Mouse (Mus musculus): ENCODE data around the gene Rab3gap1.

Gene Rab3gap1

GRCm38 (mm10) chr1:127868300-127869261 lies at the start of gene Rab3gap1:
Rab3gap1 (plus strand) TSS chr1:127868773.
- DNase-seq (ENCODE audit: low spot score), result peak; percentile 93

DNA sequence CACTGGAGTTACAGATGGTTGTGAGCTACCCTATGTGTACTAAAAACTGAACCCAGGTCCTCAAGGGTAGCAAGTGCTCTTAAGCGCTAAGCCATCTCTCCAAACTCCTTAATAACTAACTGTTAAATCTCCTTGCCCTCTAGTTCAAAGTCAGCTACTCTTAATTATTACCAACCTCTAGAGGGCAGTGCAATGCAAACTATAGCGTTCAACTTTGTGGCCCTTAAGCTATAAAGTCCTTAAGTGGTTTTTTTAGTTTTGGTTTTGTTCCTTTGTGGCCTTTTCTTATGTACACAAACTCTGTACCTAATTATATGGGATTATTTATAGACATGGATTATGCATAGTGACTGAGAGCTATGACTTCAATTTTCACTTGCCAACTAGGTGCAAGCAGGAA lies 41.2 kb upstream of the Rab3gap1 start:
- peak; percentile 49 for DNase-seq (ENCODE audit: low spot score)

- peak; percentile 85 for DNase-seq (ENCODE audit: low spot score)
These were observed 38.2 kb upstream of the Rab3gap1 start for GRCm38 (mm10) chr1:127830215-127830921.

GRCm38 (mm10) chr1:127833714-127834113 lies 34.9 kb upstream of the Rab3gap1 start:
- DNase-seq (ENCODE audit: low spot score), result no peak

DNA sequence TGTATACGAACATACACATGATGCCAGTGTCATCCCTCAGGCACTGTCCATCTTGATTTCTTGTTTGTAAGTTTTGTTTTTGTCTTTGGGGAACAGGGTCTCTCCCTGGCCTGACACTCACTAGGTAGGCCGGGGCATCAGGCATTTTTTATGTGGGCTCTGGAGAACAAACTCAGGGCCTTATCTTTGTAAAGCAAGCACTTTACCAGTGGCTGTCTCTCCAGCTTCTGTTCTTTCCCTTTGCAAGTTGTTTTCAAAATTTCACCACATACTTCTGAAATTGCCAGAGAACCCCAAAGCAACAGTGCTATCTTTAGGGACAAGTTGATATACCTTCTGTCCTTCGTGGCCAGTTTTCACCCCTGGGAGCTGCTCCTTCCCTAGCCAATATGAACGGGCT lies 34.4 kb upstream of the Rab3gap1 start:
- no peak for DNase-seq (ENCODE audit: low spot score)

DNA sequence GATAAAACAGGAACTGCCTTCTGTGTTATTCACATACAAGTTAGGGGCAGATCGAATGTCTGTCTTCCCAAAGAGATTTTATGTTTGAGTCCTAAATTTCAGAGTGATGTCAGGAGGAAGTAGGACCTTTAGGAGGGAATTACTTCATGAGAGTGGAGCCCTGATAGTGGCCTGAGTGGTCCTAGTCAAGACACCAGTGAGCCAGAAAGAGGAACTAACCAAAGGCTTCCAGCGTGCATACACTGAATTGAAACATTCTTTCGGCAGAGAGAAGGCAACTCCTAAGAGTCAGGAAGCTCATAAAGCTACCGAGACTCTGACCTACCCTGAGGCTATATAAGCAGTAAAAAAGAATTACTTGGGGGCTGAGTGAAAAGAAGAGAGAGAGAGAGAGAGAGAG lies 32.0 kb upstream of the Rab3gap1 start:
- DNase-seq (ENCODE audit: low spot score), result no peak

DNA sequence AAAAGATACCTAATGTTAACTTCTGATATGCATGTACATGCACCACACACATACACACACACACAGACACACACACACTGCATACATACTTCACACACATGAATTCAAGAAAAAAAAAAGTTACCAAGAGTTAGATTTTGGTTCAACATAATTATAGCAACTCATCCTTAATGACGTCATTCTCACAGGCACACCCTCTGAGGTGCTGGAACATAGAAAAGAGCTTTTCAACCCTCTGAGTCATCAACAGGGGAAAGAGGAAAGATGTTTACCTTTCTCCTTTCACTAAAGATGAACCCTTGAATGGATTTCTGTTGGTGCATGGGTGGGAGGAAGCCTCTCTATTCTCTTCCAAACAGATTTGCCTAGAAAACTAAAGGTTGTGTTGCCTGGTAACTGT lies 30.0 kb upstream of the Rab3gap1 start:
- DNase-seq (ENCODE audit: low spot score), result no peak

DNA sequence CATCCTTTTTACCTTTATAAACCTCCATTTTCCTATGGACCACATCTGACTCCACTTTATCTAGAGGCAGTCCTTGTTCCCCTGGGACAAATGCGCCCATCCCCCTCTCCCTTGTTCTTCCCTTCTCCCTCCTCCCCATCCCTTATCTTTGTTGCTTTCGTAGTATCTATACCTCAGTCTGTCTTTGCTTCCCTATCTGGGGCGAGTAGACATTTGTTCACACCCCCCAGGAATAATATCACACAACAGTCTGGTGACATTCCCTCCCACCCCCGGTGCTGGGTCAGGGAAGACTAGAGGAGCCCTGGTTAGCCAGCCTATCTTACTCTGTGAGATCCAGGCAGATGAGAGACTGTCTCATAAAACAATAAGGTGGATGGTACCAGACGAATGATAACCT lies 23.1 kb upstream of the Rab3gap1 start:
- no peak for DNase-seq (ENCODE audit: low spot score)

GRCm38 (mm10) chr1:127850075-127850610 lies 18.4 kb upstream of the Rab3gap1 start:
- no peak for DNase-seq (ENCODE audit: low spot score)

DNA sequence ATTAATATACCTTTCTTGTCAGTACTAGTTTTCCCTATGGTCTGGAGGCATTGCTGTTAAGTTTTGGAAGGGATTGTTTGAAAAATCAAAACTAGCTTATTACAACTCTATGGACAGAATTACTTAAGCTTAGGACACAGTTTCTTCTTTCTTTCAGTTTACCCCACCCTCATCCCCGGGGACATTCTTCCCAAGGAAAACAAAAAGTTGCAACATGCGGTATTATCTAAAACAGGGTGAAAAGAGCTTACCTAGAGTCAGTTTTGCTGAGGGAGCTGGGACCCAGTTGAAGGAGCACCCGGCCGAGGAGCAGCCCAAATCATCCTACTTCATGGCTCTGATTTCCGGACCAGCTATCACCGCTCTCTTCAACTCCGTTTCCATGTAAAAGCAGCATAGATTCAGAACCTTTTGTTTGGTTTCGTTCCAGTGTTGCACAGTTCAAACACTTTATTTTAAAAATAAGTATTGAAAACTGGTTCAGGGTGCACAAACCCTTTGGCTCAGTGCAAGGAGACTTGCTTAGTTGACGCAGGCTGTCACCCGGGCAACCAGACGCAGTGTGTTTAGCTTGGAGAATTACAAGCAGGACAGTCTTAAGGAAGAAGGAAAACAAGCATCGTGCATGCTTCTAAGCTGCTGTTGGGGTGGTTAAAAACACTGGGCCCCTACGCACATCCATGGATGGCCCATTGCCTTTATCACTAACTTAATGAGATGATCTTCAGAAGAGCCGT lies 13.9 kb upstream of the Rab3gap1 start, which contains the start of gene Map3k19:
Gene Map3k19 (minus strand): TSS at position 546 of the 737 bp plus-strand sequence.
- no peak for DNase-seq (ENCODE audit: low spot score)

DNA sequence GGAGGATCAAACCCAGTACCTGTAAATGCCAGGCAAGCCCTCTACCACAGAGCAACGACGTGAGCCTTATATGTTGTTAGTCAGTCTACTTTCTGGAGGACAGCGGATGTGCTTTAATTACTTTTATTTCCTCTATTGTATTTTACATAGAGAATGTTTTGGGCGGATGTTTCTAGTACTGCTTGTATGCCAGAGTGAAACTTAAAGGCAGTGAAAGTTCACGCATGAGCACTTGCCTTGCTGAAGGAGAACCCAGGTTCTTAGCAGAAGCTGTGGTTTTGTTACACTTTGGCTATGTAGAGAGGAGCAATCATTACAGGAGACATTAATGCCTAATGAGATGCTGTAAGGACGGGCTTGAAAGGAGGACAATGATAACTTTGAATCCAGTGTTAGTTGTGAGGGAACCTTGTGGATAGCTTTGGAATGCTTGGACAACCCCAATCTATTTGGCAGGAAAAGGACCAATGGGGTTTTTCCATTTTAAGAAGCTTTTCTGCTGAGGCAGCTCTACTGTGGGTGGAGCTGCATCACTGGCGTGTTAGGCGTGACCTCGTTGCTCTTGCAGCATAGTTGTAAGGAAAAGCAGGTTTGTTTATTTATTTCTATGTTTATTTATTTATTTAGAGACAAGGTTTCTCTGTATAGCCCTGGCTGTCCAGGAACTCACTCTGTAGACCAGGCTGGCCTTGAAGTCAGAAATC lies 9.5 kb upstream of the Rab3gap1 start:
- DNase-seq (ENCODE audit: low spot score), result no peak

DNA sequence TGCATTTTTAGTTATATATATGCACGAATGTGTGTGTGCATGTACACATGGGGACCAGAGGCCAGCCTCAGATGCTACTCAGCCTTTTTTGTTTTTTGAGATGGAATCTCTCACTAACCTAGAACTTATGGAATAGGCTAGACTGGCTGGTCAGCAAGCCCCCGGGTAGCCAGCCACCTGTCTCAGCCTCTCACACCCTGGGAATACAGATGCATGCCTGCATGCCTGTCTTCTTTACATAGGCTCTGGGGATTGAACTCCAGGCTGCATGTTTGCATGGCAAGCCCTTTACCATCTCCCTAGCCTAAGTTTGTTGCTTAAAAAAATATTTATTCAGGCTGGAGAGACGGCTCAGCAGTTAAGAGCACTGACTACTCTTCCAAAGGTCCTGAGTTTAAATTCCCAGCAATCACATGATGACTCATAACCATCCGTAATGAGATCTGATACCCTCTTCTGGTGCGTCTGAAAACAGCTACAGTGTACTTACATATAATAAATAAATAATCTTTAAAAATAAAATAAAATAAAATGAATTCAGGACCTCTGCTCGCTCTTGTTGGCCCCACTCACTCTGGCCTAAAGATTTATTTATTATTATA lies 8.7 kb upstream of the Rab3gap1 start:
- no peak for DNase-seq (ENCODE audit: low spot score)

GRCm38 (mm10) chr1:127860492-127860891 lies 8.1 kb upstream of the Rab3gap1 start:
- no peak for DNase-seq (ENCODE audit: low spot score)

DNA sequence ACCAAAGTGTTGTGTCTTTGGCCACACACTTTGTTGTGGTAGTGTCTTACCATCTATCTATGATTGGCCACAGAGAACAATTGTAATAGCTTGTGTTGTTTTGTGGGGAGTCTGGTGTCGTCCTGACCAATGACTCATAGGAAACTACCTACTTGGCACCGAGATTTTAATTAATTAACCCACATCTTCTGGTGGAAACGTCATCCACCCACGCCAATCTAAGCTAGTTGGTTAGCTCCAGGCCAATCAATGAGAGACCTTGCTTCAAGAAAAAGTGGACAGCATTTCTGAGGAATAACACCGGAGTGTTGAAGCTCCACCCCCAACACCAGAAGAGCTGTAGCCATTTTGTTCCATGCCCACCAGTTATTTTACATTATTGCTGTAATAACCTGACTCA lies 6.7 kb upstream of the Rab3gap1 start:
- no peak for DNase-seq (ENCODE audit: low spot score)

DNA sequence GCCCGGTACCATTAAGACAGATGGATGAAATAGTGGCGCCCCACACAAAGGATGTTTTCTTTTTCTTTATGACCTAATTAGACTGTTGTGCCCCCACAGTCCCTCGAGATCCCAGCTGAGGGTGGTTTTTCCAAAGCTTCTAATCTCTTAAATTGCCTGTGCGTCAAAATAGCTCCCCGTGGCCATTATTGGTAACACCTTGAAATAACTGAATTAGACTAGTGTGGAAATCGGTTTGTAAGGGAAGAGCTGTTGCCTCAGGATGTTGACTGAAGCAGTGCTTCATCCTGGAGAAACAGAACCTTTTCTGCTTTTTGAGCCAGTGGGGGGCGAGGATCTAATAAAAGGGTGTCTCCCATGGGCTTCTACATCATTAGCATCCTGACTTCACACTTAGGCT lies 4.8 kb upstream of the Rab3gap1 start:
- no peak for DNase-seq (ENCODE audit: low spot score)

- DNase-seq (ENCODE audit: low spot score), result no peak
These were observed 703 bp downstream of the Rab3gap1 start for GRCm38 (mm10) chr1:127869276-127869675.

DNA sequence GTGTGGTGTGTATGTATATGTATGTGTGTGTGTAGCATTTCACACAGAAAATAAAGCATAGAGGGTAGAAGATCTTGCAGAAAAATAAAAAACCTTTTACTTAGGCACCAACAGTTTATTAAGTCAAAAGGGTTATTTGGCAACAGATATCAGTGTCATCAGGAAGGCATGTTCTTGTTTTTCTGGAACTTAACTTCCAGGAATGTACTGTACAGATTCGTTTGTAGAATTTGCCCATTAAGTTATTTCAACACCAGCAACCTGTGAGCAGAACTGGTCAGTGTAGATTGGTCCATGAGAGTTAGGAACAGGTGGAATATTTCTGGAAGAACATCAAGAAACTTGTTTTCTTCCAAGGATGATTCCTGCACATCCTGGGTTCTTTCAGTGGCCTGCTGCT lies 30.8 kb downstream of the Rab3gap1 start:
- DNase-seq (ENCODE audit: low spot score), result no peak

GRCm38 (mm10) chr1:127904774-127905385 lies 36.3 kb downstream of the Rab3gap1 start:
- no peak for DNase-seq (ENCODE audit: low spot score)

DNA sequence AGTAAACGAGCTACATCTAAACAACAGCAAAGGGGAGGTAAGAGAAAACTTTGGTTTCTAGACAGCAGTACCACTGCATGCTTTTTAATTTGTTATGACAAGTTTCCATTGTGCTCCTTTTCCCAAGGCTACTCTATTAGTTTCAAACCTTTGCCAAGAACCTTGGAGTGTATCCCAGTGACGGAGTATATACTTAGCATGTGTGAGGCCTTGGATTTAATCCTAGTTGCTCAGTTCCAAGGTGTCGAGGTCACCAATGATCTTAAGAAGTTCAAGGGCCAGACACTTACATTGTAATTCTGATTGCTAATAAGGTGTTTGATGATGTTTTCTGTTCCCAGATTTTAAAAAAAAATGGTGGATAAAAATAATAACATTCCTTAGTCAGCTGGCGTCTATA lies 44.5 kb downstream of the Rab3gap1 start:
- DNase-seq (ENCODE audit: low spot score), result no peak

DNA sequence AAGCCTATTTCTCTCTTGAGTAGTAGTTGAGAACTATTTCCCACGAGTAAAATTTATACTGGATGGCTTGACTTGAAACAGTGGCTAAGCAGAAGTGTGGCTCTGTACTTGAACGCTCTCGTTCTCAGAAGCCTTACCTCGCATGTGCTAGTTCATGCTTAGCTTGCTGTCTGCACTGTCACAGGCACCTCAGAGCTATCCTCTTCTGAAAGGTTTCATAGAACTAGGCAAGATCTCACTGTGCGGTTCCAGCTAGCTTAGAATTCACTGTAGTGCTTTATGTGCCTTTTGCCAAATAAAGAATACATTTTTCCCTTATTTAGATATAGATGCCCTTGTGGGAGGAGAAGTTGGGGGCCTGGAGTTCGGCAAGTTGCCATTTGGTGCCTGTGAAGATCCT lies 46.7 kb downstream of the Rab3gap1 start:
- DNase-seq (ENCODE audit: low spot score), result no peak

DNA sequence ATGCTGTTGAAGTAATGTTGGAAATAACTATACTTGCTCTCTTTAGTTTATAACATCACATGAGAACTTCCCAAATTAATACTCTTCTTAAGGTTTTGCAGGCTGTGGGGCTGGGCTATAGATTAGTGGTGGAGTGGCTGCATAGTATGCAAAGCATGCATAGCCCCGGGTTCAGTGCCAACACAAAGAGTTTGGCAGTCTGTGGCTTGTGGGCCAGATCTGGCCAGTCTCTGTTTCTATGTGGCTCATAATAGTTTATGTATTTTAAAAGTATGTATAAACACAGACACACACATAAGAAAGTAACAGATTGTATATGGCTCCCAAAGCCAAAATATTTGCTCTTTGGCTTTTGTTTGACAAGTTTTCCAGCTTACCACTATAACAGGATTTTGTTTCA lies 47.2 kb downstream of the Rab3gap1 start:
- DNase-seq (ENCODE audit: low spot score), result no peak

Measured in T-cell, adult 2 months (primary cell).